In genomic region chr5:114286102-114286501, GRCm38 (mm10) we compare ENCODE assay signal across 20 mouse cellular contexts. TPM values are rescaled to one million over a fixed set of nuclear protein-coding genes. Genes with fewer than 3 reads are reported as not detected.
A peak's percentile ranks its signal among the peaks of the same experiment; 100 is the strongest.
DNase-seq lines count a peak whose midpoint lies in the region; ATAC-seq and TF ChIP-seq lines count a peak whose summit lies in the region.
"Had no signal": no experiment of that assay in that cellular context is flagged by ENCODE, and none has a peak within 500 bp of the region (broad histone marks: within the 10 kb centered on the region; RNA-seq: fewer than 3 reads in every experiment).

No protein-coding gene starts in this region.

- ATAC-seq in hindbrain, postnatal 0 days = no peak
- ATAC-seq in hindbrain, embryonic 14.5 days (ENCODE audit: low FRiP score) = no peak
- no peak for ATAC-seq in lung, embryonic 14.5 days (ENCODE audit: insufficient read depth)

- no peak overlapping the region for H3K4me2 ChIP-seq in hindbrain, postnatal 0 days (ENCODE audit: low read depth, low read length)
- no peak overlapping the region for H3K4me2 ChIP-seq in hindbrain, embryonic 14.5 days (replicated peaks)
- no peak overlapping the region for H3K4me2 ChIP-seq in lung, embryonic 14.5 days
- H3K4me2 ChIP-seq: hindbrain, embryonic 12.5 days had no signal

- no peaks in the 10 kb centered on the region for H3K36me3 ChIP-seq in hindbrain, postnatal 0 days (ENCODE audit: insufficient read depth, low read length)
- no peaks in the 10 kb centered on the region for H3K36me3 ChIP-seq in hindbrain, embryonic 14.5 days (replicated peaks; ENCODE audit: control insufficient read depth, insufficient read depth)
- H3K36me3 ChIP-seq in lung, embryonic 14.5 days (ENCODE audit: insufficient read depth) = no peaks in the 10 kb centered on the region
- H3K36me3 ChIP-seq: hindbrain, embryonic 12.5 days had no signal

- no peak overlapping the region for H3K4me3 ChIP-seq in hindbrain, postnatal 0 days (ENCODE audit: low read length)
- H3K4me3 ChIP-seq in hindbrain, embryonic 14.5 days (replicated peaks; ENCODE audit: low read length) = no peak overlapping the region
- H3K4me3 ChIP-seq in lung, embryonic 14.5 days (ENCODE audit: low read depth, low read length) = no peak overlapping the region
- H3K4me3 ChIP-seq in olfactory bulb, adult 2 months (ENCODE audit: insufficient read depth, low read depth, low read length) = no peak overlapping the region
- H3K4me3 ChIP-seq: hindbrain, embryonic 12.5 days; megakaryocyte, embryonic 14.5 days had no signal

- TF ChIP-seq POLR2A in olfactory bulb, adult 2 months (IDR thresholded peaks at IDR 0.05; ENCODE audit: insufficient read depth, low read depth, low read length) = no peak

- no peak overlapping the region for H3K9ac ChIP-seq in hindbrain, postnatal 0 days (replicated peaks; ENCODE audit: low read length)
- H3K9ac ChIP-seq in hindbrain, embryonic 14.5 days = no peak overlapping the region
- no peak overlapping the region for H3K9ac ChIP-seq in lung, embryonic 14.5 days
- H3K9ac ChIP-seq: hindbrain, embryonic 12.5 days had no signal

- H3K4me1 ChIP-seq in hindbrain, postnatal 0 days (ENCODE audit: insufficient read depth, low read length) = 0 out of 2 replicates have a peak, but pooled peaks cover 4% of the 10 kb centered on the region
- peaks cover 18% of the 10 kb centered on the region for H3K4me1 ChIP-seq in hindbrain, embryonic 14.5 days (replicated peaks; ENCODE audit: control insufficient read depth, insufficient read depth, low read length)
- H3K4me1 ChIP-seq in lung, embryonic 14.5 days (ENCODE audit: insufficient read depth) = no peaks in the 10 kb centered on the region
- peaks cover 16% of the 10 kb centered on the region for H3K4me1 ChIP-seq in olfactory bulb, adult 2 months (ENCODE audit: control insufficient read depth, insufficient read depth, low read length)
- H3K4me1 ChIP-seq: megakaryocyte, embryonic 14.5 days had no signal

- H3K27ac ChIP-seq in hindbrain, postnatal 0 days = no peak overlapping the region
- no peak overlapping the region for H3K27ac ChIP-seq in hindbrain, embryonic 14.5 days
- no peak overlapping the region for H3K27ac ChIP-seq in lung, embryonic 14.5 days (ENCODE audit: low read depth)
- no peak overlapping the region for H3K27ac ChIP-seq in olfactory bulb, adult 2 months (ENCODE audit: insufficient read depth, low read depth, low read length)
- H3K27ac ChIP-seq: hindbrain, embryonic 12.5 days had no signal

- no peaks in the 10 kb centered on the region for H3K9me3 ChIP-seq in hindbrain, postnatal 0 days (ENCODE audit: low read length)
- H3K9me3 ChIP-seq in hindbrain, embryonic 14.5 days (ENCODE audit: control insufficient read depth, low read length) = no peaks in the 10 kb centered on the region
- H3K9me3 ChIP-seq in lung, embryonic 14.5 days (ENCODE audit: low read depth, low read length) = no peaks in the 10 kb centered on the region
- H3K9me3 ChIP-seq: hindbrain, embryonic 12.5 days; megakaryocyte, embryonic 14.5 days had no signal

- H3K27me3 ChIP-seq in hindbrain, postnatal 0 days (ENCODE audit: insufficient read depth, low read length) = no peaks in the 10 kb centered on the region
- H3K27me3 ChIP-seq in hindbrain, embryonic 14.5 days (ENCODE audit: control insufficient read depth, insufficient read depth, low read length) = peaks cover 39% of the 10 kb centered on the region
- no peaks in the 10 kb centered on the region for H3K27me3 ChIP-seq in lung, embryonic 14.5 days (ENCODE audit: insufficient read depth, low read length)

- DNase-seq in hindbrain, postnatal 0 days (ENCODE audit: low spot score) = no peak
- no peak for DNase-seq in hindbrain, embryonic 14.5 days (ENCODE audit: low spot score)
- no peak for DNase-seq in lung, embryonic 14.5 days
- no peak for DNase-seq in lung, postnatal 4 days
- peak; percentile 42 for DNase-seq in ES-CJ7 (ENCODE audit: low read depth, low spot score)
- no peak for DNase-seq in urinary bladder, postnatal 14 days (ENCODE audit: low spot score)
- no peak for DNase-seq in Muller cell, postnatal 12 days (ENCODE audit: inconsistent ontology term)
- DNase-seq: adrenal gland, postnatal 36 days; cerebellum, adult 11 months; kidney, adult 9 months; retina, postnatal 1 day; spleen, adult 18-20 months had no signal

- 77% methylated on average over 4 of the region's 4 CpGs for WGBS in hindbrain, postnatal 0 days
- WGBS in hindbrain, embryonic 14.5 days = 79% methylated on average over 4 of the region's 4 CpGs
- 70% methylated on average over 4 of the region's 4 CpGs for WGBS in lung, embryonic 14.5 days
- 80% methylated on average over 4 of the region's 4 CpGs for WGBS in olfactory bulb, adult 2 months

- TF ChIP-seq CTCF in hindbrain, postnatal 0 days (IDR thresholded peaks at IDR 0.05; ENCODE audit: low read depth) = peak; percentile 49
- TF ChIP-seq CTCF in lung, embryonic 14.5 days (IDR thresholded peaks at IDR 0.05; ENCODE audit: low read depth) = peak; percentile 55
- 0 out of 2 replicates have a peak, but pooled peaks have one; percentile 23 for TF ChIP-seq CTCF in olfactory bulb, adult 2 months (IDR thresholded peaks at IDR 0.05; ENCODE audit: insufficient read depth, low read depth, low read length)

RNA-seq across cellular contexts. Expression of gene Myo1h, which starts 2.9 kb away (rescaled TPM):
- total RNA-seq in hindbrain, postnatal 0 days (2014; rRNA removed) = 0.72 TPM in 1 of 2 replicates, not detected in the other
- 0.56 and 0.72 TPM in 2 replicates for polyA plus RNA-seq in hindbrain, postnatal 0 days (2015; fragmentation: Nextera tagmentation; extraction: Ambion mirVana)
- polyA plus RNA-seq in hindbrain, embryonic 14.5 days (2014; fragmentation: Nextera tagmentation; extraction: Ambion mirVana) = 0.64 TPM in 2 replicates
- polyA plus RNA-seq in lung, embryonic 14.5 days (2014; fragmentation: Nextera tagmentation; extraction: Ambion mirVana) = 2.5 and 2.8 TPM in 2 replicates
- polyA plus RNA-seq in olfactory bulb, adult 2 months (2012; ENCODE audit: insufficient read depth, insufficient read length, low replicate concordance, missing spikeins) = not detected in 2 replicates

RNA-seq across cellular contexts. Expression of gene Foxn4, which starts 12.5 kb away (rescaled TPM):
- total RNA-seq in hindbrain, postnatal 0 days (2014; rRNA removed) = 0.47 and 1.4 TPM in 2 replicates
- 0.36 and 0.47 TPM in 2 replicates for polyA plus RNA-seq in hindbrain, postnatal 0 days (2015; fragmentation: Nextera tagmentation; extraction: Ambion mirVana)
- 0.24 and 0.56 TPM in 2 replicates for polyA plus RNA-seq in hindbrain, embryonic 14.5 days (2014; fragmentation: Nextera tagmentation; extraction: Ambion mirVana)
- 0.16 and 0.22 TPM in 2 replicates for polyA plus RNA-seq in lung, embryonic 14.5 days (2014; fragmentation: Nextera tagmentation; extraction: Ambion mirVana)
- polyA plus RNA-seq in olfactory bulb, adult 2 months (2012; ENCODE audit: insufficient read depth, insufficient read length, low replicate concordance, missing spikeins) = not detected in 2 replicates
- total RNA-seq: adrenal gland, postnatal 36 days; layer of hippocampus, adult 18-20 months; left cerebral cortex, postnatal 14 days; monocyte, adult 5-6 weeks had no signal
- polyA plus RNA-seq: liver, embryonic 16.5 days; neural tube, embryonic 14.5 days had no signal
